Mouse (Mus musculus) intestine, embryonic 15.5 days (tissue): ENCODE data around the gene Mybpc2. TPM values are rescaled to one million over a fixed set of nuclear protein-coding genes. Genes with fewer than 3 reads are reported as not detected.

ENCODE experiments used
- ATAC-seq: fragments of 200-750 bp; cut with Nextera tagmentation; 2 replicates; pipeline ENCODE4 v1.8.0; 2017; ENCODE audit warnings: moderate TSS enrichment, moderate library complexity
- H3K27ac ChIP-seq: fragments of 300-500 bp; sonication (generic); 2 replicates; pipeline ENCODE4 v1.5.1; 2015; ENCODE audit warnings: mild to moderate bottlenecking, inconsistent platforms
- H3K27me3 ChIP-seq: fragments of 300-500 bp; sonication (generic); replicated peaks from 2 replicates; pipeline ENCODE4 v1.6.1; 2015; ENCODE audit warnings: inconsistent platforms
- H3K36me3 ChIP-seq: fragments of 300-500 bp; sonication (generic); 2 replicates; pipeline ENCODE4 v1.6.1; 2015; ENCODE audit warnings: inconsistent platforms
- H3K4me1 ChIP-seq: fragments of 300-500 bp; sonication (generic); replicated peaks from 2 replicates; pipeline ENCODE4 v1.6.1; 2015; ENCODE audit warnings: inconsistent platforms
- H3K4me2 ChIP-seq: fragments of 300-500 bp; sonication (generic); replicated peaks from 2 replicates; pipeline ENCODE4 v1.6.1; 2015; ENCODE audit warnings: mild to moderate bottlenecking, inconsistent platforms
- H3K4me3 ChIP-seq: fragments of 300-500 bp; sonication (generic); replicated peaks from 2 replicates; pipeline ENCODE4 v1.5.1; 2015; ENCODE audit warnings: inconsistent platforms
- H3K9ac ChIP-seq: fragments of 300-500 bp; sonication (generic); 2 replicates; pipeline ENCODE4 v1.6.1; 2015; ENCODE audit warnings: inconsistent platforms
- H3K9me3 ChIP-seq: fragments of 300-500 bp; sonication (generic); 2 replicates; pipeline ENCODE4 v1.6.1; 2016; ENCODE audit warnings: inconsistent platforms
- WGBS: fragments of 180-500 bp; shearing (Covaris S2); methylation state at CpG from one replicate; pipeline ENCODE4 v1.1.7; 2015; 5-methylcytosine and 5-hydroxymethylcytosine counted together
- polyA plus RNA-seq: library from polyadenylated mRNA; unstranded; fragments of >200 nt; fragmentation: Nextera tagmentation; extraction: Ambion mirVana; gene quantifications from 2 replicates; pipeline ENCODE4 v1.2.1, GENCODE M21; 2015

The Mybpc2 gene
- polyA plus RNA-seq, 1 experiment from 2014 or later: 0.36 TPM

GRCm38 (mm10) chr7:44486927-44487575, 37.4 kb downstream of the Mybpc2 start:
- H3K36me3 ChIP-seq: peaks cover 22% of the 10 kb centered on the region
- 63% methylated on average over 13 of the region's 13 CpGs for WGBS
- no peak overlapping the region for H3K4me2 ChIP-seq
- H3K9ac ChIP-seq: no peak overlapping the region
- H3K27ac ChIP-seq: no peak overlapping the region
- no peaks in the 10 kb centered on the region for H3K4me1 ChIP-seq
- no peaks in the 10 kb centered on the region for H3K9me3 ChIP-seq
- no peaks in the 10 kb centered on the region for H3K27me3 ChIP-seq
- no peak overlapping the region for H3K4me3 ChIP-seq
- ATAC-seq: no peak

GRCm38 (mm10) chr7:44485572-44486195, 38.8 kb downstream of the Mybpc2 start:
- H3K9me3 ChIP-seq: no peaks in the 10 kb centered on the region
- no peaks in the 10 kb centered on the region; the same call in 1 of the 2 replicates for H3K27me3 ChIP-seq
- H3K27ac ChIP-seq: no peak overlapping the region
- no peak overlapping the region for H3K4me3 ChIP-seq
- peaks cover 9% of the 10 kb centered on the region for H3K36me3 ChIP-seq
- H3K9ac ChIP-seq: no peak overlapping the region
- no peaks in the 10 kb centered on the region for H3K4me1 ChIP-seq
- no peak overlapping the region for H3K4me2 ChIP-seq
- no peak for ATAC-seq
- WGBS: 73% methylated on average over 7 of the region's 7 CpGs

- no peaks in the 10 kb centered on the region for H3K4me1 ChIP-seq
- no peak overlapping the region for H3K4me3 ChIP-seq
- H3K27ac ChIP-seq: no peak overlapping the region
- no peaks in the 10 kb centered on the region for H3K9me3 ChIP-seq
- 36% methylated on average over 5 of the region's 5 CpGs for WGBS
- peaks cover 3% of the 10 kb centered on the region; the same call in 1 of the 2 replicates for H3K36me3 ChIP-seq
- H3K9ac ChIP-seq: no peak overlapping the region
- peak; percentile 73 for ATAC-seq
- no peak overlapping the region for H3K4me2 ChIP-seq
- no peaks in the 10 kb centered on the region; the same call in 1 of the 2 replicates for H3K27me3 ChIP-seq
Measured at GRCm38 (mm10) chr7:44484841-44485571, 39.5 kb downstream of the Mybpc2 start.

DNA sequence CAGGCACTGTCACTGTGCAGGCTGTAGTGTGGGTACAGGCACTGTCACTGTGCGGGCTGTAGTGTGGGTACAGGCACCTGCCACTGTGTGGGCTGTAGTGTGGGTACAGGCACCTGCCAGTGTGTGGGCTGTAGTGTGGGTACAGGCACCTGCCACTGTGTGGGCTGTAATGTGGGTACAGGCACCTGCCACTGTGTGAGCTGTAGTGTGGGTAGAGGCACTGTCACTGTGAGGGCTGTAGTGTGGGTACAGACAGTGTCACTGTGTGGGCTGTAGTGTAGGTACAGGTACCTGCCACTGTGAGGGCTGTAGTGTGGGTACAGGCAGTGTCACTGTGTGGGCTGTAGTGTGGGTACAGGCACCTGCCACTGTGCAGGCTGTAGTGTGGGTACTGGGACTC, 40.3 kb downstream of the Mybpc2 start:
- 94% methylated on average over 1 of the region's 1 CpGs for WGBS
- no peaks in the 10 kb centered on the region for H3K9me3 ChIP-seq
- no peak for ATAC-seq
- H3K9ac ChIP-seq: no peak overlapping the region
- H3K4me3 ChIP-seq: no peak overlapping the region
- H3K27ac ChIP-seq: no peak overlapping the region
- no peak overlapping the region for H3K4me2 ChIP-seq
- no peaks in the 10 kb centered on the region; the same call in 1 of the 2 replicates for H3K27me3 ChIP-seq
- H3K4me1 ChIP-seq: no peaks in the 10 kb centered on the region
- H3K36me3 ChIP-seq: no peaks in the 10 kb centered on the region

- Histone ChIP-seq H3K4me1 (no peaks in the 10 kb centered on the region), H3K27ac (no peak overlapping the region), H3K4me3 (no peak overlapping the region), H3K36me3 (no peaks in the 10 kb centered on the region), H3K9ac (no peak overlapping the region), H3K9me3 (no peaks in the 10 kb centered on the region), H3K27me3 (no peaks in the 10 kb centered on the region; the same call in 1 of the 2 replicates), H3K4me2 (no peak overlapping the region)
- peak; percentile 39; the same call in 1 of the 2 replicates for ATAC-seq
- 67% methylated on average over 3 of the region's 3 CpGs for WGBS
Measured at GRCm38 (mm10) chr7:44482836-44483435, 41.5 kb downstream of the Mybpc2 start.

- H3K4me1 ChIP-seq: peaks cover 18% of the 10 kb centered on the region
- no peaks in the 10 kb centered on the region for H3K36me3 ChIP-seq
- H3K9me3 ChIP-seq: no peaks in the 10 kb centered on the region
- no peak overlapping the region for H3K4me3 ChIP-seq
- no peak overlapping the region for H3K27ac ChIP-seq
- H3K9ac ChIP-seq: no peak overlapping the region
- 43% methylated on average over 5 of the region's 5 CpGs for WGBS
- peaks cover 14% of the 10 kb centered on the region for H3K27me3 ChIP-seq
- no peak for ATAC-seq
- no peak overlapping the region for H3K4me2 ChIP-seq
Measured at GRCm38 (mm10) chr7:44475046-44475614, 49.3 kb downstream of the Mybpc2 start.

DNA sequence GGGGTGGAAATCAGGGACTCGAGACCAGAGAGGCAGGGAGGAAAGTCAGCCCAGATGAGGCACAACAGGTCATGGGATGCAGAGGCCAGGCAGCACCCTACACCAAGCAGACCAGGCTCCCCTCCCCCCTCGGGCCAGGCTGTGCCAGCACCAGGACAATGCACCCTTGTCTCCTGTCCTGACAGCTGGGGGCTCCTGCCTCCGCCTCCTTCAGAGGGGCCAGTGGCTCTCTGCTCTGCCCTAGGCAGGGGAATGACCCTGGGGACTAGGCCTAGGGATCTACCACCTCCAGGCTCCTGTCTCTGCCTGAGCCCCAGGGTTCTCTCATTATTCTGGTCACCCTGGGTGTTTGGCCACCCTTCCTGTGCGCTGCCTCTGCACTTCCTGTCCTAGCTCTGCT, 50.0 kb downstream of the Mybpc2 start:
- peak; percentile 66 for ATAC-seq
- no peaks in the 10 kb centered on the region for H3K9me3 ChIP-seq
- H3K9ac ChIP-seq: no peak overlapping the region
- H3K27ac ChIP-seq: 0 out of 2 replicates have a peak overlapping the region, but pooled peaks have one; percentile 18
- H3K27me3 ChIP-seq: peaks cover 14% of the 10 kb centered on the region
- WGBS: 30% methylated on average over 4 of the region's 4 CpGs
- H3K4me1 ChIP-seq: peaks cover 18% of the 10 kb centered on the region
- H3K36me3 ChIP-seq: no peaks in the 10 kb centered on the region
- H3K4me3 ChIP-seq: no peak overlapping the region
- no peak overlapping the region for H3K4me2 ChIP-seq

- no peak overlapping the region for H3K4me3 ChIP-seq
- peak overlapping the region; percentile 44; the same call in 1 of the 2 replicates for H3K27ac ChIP-seq
- peaks cover 24% of the 10 kb centered on the region for H3K4me1 ChIP-seq
- no peaks in the 10 kb centered on the region for H3K36me3 ChIP-seq
- H3K4me2 ChIP-seq: no peak overlapping the region
- H3K27me3 ChIP-seq: peaks cover 14% of the 10 kb centered on the region
- H3K9me3 ChIP-seq: no peaks in the 10 kb centered on the region
- H3K9ac ChIP-seq: no peak overlapping the region
- peak; percentile 19; the same call in 1 of the 2 replicates for ATAC-seq
- 37% methylated on average over 9 of the region's 9 CpGs for WGBS
Measured at GRCm38 (mm10) chr7:44472961-44473646, 51.4 kb downstream of the Mybpc2 start.

DNA sequence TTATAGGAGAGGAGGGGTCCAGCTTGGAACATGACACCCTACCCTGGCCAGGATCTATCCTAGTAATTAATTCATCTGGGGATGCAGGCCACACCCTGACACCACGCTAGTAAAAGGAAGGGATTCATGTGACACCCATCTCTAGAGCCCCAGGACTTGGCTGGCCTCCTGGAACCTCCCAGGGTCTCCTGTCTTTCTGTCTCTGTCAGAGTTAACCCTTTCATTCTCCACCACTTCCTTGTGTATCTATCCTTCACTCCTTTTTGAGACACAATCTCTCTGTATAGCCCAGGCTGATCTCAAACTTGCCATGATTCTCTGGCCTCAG, 51.9 kb downstream of the Mybpc2 start:
- H3K27ac ChIP-seq: no peak overlapping the region
- ATAC-seq: no peak

GRCm38 (mm10) chr7:44471880-44472557, 52.4 kb downstream of the Mybpc2 start:
- Histone ChIP-seq H3K9me3 (no peaks in the 10 kb centered on the region), H3K4me2 (no peak overlapping the region), H3K27me3 (peaks cover 14% of the 10 kb centered on the region), H3K27ac (no peak overlapping the region), H3K4me3 (no peak overlapping the region), H3K4me1 (peaks cover 30% of the 10 kb centered on the region), H3K36me3 (no peaks in the 10 kb centered on the region), H3K9ac (no peak overlapping the region)
- ATAC-seq: no peak
- WGBS: 47% methylated on average over 6 of the region's 6 CpGs

More for the DNA sequence above, 51.9 kb downstream of the Mybpc2 start:
- H3K9me3 ChIP-seq: no peaks in the 10 kb centered on the region
- H3K4me2 ChIP-seq: no peak overlapping the region
- H3K27me3 ChIP-seq: peaks cover 14% of the 10 kb centered on the region
- H3K9ac ChIP-seq: no peak overlapping the region
- peaks cover 25% of the 10 kb centered on the region for H3K4me1 ChIP-seq
- no peak overlapping the region for H3K4me3 ChIP-seq
- WGBS: 17% methylated on average over 1 of the region's 1 CpGs
- H3K36me3 ChIP-seq: no peaks in the 10 kb centered on the region
